Mouse (Mus musculus) liver, embryonic 13.5 days (tissue): ENCODE measurements around the gene Epas1. TPM values are rescaled to one million over a fixed set of nuclear protein-coding genes. Genes with fewer than 3 reads are reported as not detected.

Source experiments
- ATAC-seq: fragments of 200-750 bp; cut with Nextera tagmentation; 2 replicates; pipeline ENCODE4 v1.8.0; 2017; ENCODE audit warnings: low read depth, mild to moderate bottlenecking, moderate number of reproducible peaks, moderate library complexity
- DNase-seq: peaks from one replicate; pipeline ENCODE4 v3.0.0; 2022
- H3K27ac ChIP-seq: fragments of 300-500 bp; sonication (generic); 2 replicates; pipeline ENCODE4 v1.5.1; 2015; ENCODE audit warnings: moderate library complexity, mild to moderate bottlenecking, inconsistent platforms
- H3K27me3 ChIP-seq: fragments of 300-500 bp; sonication (generic); 2 replicates; pipeline ENCODE4 v1.6.1; 2015; ENCODE audit warnings: mild to moderate bottlenecking, inconsistent platforms
- H3K36me3 ChIP-seq: fragments of 300-500 bp; sonication (generic); 2 replicates; pipeline ENCODE4 v1.6.1; 2015; ENCODE audit warnings: mild to moderate bottlenecking, inconsistent platforms
- H3K4me1 ChIP-seq: fragments of 300-500 bp; sonication (generic); replicated peaks from 2 replicates; pipeline ENCODE4 v1.6.1; 2015; ENCODE audit warnings: inconsistent platforms
- H3K4me2 ChIP-seq: fragments of 300-500 bp; sonication (generic); 2 replicates; pipeline ENCODE4 v1.6.1; 2015; ENCODE audit warnings: inconsistent platforms, mild to moderate bottlenecking, moderate library complexity
- H3K4me3 ChIP-seq: fragments of 300-500 bp; sonication (generic); replicated peaks from 2 replicates; pipeline ENCODE4 v1.5.1; 2015; ENCODE audit warnings: mild to moderate bottlenecking, inconsistent platforms
- H3K9ac ChIP-seq: fragments of 300-500 bp; sonication (generic); 2 replicates; pipeline ENCODE4 v1.6.1; 2015; ENCODE audit warnings: mild to moderate bottlenecking, inconsistent platforms
- H3K9me3 ChIP-seq: fragments of 300-500 bp; sonication (generic); replicated peaks from 2 replicates; pipeline ENCODE4 v1.6.1; 2016; ENCODE audit warnings: inconsistent platforms
- WGBS: fragments of 180-500 bp; shearing (Covaris S2); methylation state at CpG from one replicate; pipeline ENCODE4 v1.1.7; 2015; ENCODE audit not compliant: insufficient replicate concordance; 5-methylcytosine and 5-hydroxymethylcytosine counted together
- polyA plus RNA-seq: library from polyadenylated mRNA; unstranded; fragments of >200 nt; fragmentation: Nextera tagmentation; extraction: Ambion mirVana; gene quantifications from 2 replicates; pipeline ENCODE4 v1.2.1, GENCODE M21; 2015

The Epas1 gene
- polyA plus RNA-seq, 1 experiment from 2014 or later, result 1.3 TPM

GRCm38 (mm10) chr17:86815016-86815865 lies 61.7 kb downstream of the Epas1 start:
- ATAC-seq, result no peak
- no peaks in the 10 kb centered on the region for H3K9me3 ChIP-seq
- H3K4me1 ChIP-seq, result peaks cover 9% of the 10 kb centered on the region
- H3K27ac ChIP-seq, result no peak overlapping the region
- no peak overlapping the region for H3K4me3 ChIP-seq
- no peaks in the 10 kb centered on the region for H3K36me3 ChIP-seq
- H3K27me3 ChIP-seq, result peaks cover 2% of the 10 kb centered on the region; the same call in 1 of the 2 replicates
- H3K4me2 ChIP-seq, result no peak overlapping the region
- no peak for DNase-seq
- WGBS, result 64% methylated on average over 24 of the region's 24 CpGs
- no peak overlapping the region for H3K9ac ChIP-seq

GRCm38 (mm10) chr17:86822017-86822737 lies 68.7 kb downstream of the Epas1 start:
- Histone ChIP-seq H3K9ac (no peak overlapping the region), H3K36me3 (no peaks in the 10 kb centered on the region), H3K4me2 (no peak overlapping the region), H3K27me3 (no peaks in the 10 kb centered on the region), H3K4me1 (no peaks in the 10 kb centered on the region), H3K9me3 (no peaks in the 10 kb centered on the region), H3K4me3 (no peak overlapping the region), H3K27ac (no peak overlapping the region)
- ATAC-seq (no peak), DNase-seq (no peak)
- WGBS, result 60% methylated on average over 8 of the region's 8 CpGs

- Histone ChIP-seq H3K9me3 (no peaks in the 10 kb centered on the region), H3K9ac (no peak overlapping the region), H3K27me3 (no peaks in the 10 kb centered on the region), H3K4me3 (no peak overlapping the region), H3K27ac (no peak overlapping the region), H3K36me3 (0 out of 2 replicates have a peak, but pooled peaks cover 9% of the 10 kb centered on the region), H3K4me1 (no peaks in the 10 kb centered on the region), H3K4me2 (no peak overlapping the region)
- ATAC-seq (no peak), DNase-seq (no peak)
- WGBS, result 46% methylated on average over 18 of the region's 18 CpGs
Observed at GRCm38 (mm10) chr17:86824502-86825162, 71.1 kb downstream of the Epas1 start.

- Histone ChIP-seq H3K36me3 (0 out of 2 replicates have a peak, but pooled peaks cover 9% of the 10 kb centered on the region), H3K4me3 (no peak overlapping the region), H3K9ac (no peak overlapping the region), H3K27me3 (no peaks in the 10 kb centered on the region), H3K27ac (no peak overlapping the region), H3K4me2 (no peak overlapping the region), H3K9me3 (no peaks in the 10 kb centered on the region), H3K4me1 (no peaks in the 10 kb centered on the region)
- WGBS, result 49% methylated on average over 9 of the region's 9 CpGs
- no peak for DNase-seq
- ATAC-seq, result no peak
Observed at GRCm38 (mm10) chr17:86825163-86825902, 71.8 kb downstream of the Epas1 start.

GRCm38 (mm10) chr17:86826376-86826775 lies 72.9 kb downstream of the Epas1 start:
- no peak overlapping the region for H3K27ac ChIP-seq
- H3K4me2 ChIP-seq, result no peak overlapping the region
- no peaks in the 10 kb centered on the region for H3K4me1 ChIP-seq
- WGBS, result 82% methylated on average over 17 of the region's 17 CpGs
- H3K36me3 ChIP-seq, result 0 out of 2 replicates have a peak, but pooled peaks cover 9% of the 10 kb centered on the region
- ATAC-seq (no peak), DNase-seq (no peak)
- H3K9me3 ChIP-seq, result no peaks in the 10 kb centered on the region
- no peak overlapping the region for H3K4me3 ChIP-seq
- no peak overlapping the region for H3K9ac ChIP-seq
- no peaks in the 10 kb centered on the region for H3K27me3 ChIP-seq

- Histone ChIP-seq H3K9me3 (no peaks in the 10 kb centered on the region), H3K27ac (no peak overlapping the region), H3K4me2 (no peak overlapping the region), H3K4me3 (no peak overlapping the region), H3K4me1 (no peaks in the 10 kb centered on the region), H3K36me3 (0 out of 2 replicates have a peak, but pooled peaks cover 9% of the 10 kb centered on the region), H3K9ac (no peak overlapping the region), H3K27me3 (no peaks in the 10 kb centered on the region)
- DNase-seq (no peak), ATAC-seq (no peak)
- WGBS, result 80% methylated on average over 19 of the region's 19 CpGs
Observed at GRCm38 (mm10) chr17:86827391-86828165, 74.1 kb downstream of the Epas1 start.

- no peak overlapping the region for H3K4me2 ChIP-seq
- DNase-seq, result no peak
- no peak overlapping the region for H3K9ac ChIP-seq
- 79% methylated on average over 11 of the region's 11 CpGs for WGBS
- no peaks in the 10 kb centered on the region for H3K27me3 ChIP-seq
- H3K4me1 ChIP-seq, result no peaks in the 10 kb centered on the region
- 0 out of 2 replicates have a peak, but pooled peaks cover 9% of the 10 kb centered on the region for H3K36me3 ChIP-seq
- H3K27ac ChIP-seq, result no peak overlapping the region
- ATAC-seq, result no peak
- H3K4me3 ChIP-seq, result no peak overlapping the region
- no peaks in the 10 kb centered on the region for H3K9me3 ChIP-seq
Observed at GRCm38 (mm10) chr17:86828500-86828899, 75.0 kb downstream of the Epas1 start.

- no peaks in the 10 kb centered on the region for H3K4me1 ChIP-seq
- H3K27me3 ChIP-seq, result no peaks in the 10 kb centered on the region
- H3K9me3 ChIP-seq, result no peaks in the 10 kb centered on the region
- ATAC-seq, result no peak
- H3K4me3 ChIP-seq, result no peak overlapping the region
- WGBS, result 71% methylated on average over 13 of the region's 13 CpGs
- no peak overlapping the region for H3K27ac ChIP-seq
- H3K9ac ChIP-seq, result no peak overlapping the region
- 0 out of 2 replicates have a peak, but pooled peaks cover 9% of the 10 kb centered on the region for H3K36me3 ChIP-seq
- DNase-seq, result no peak
- no peak overlapping the region for H3K4me2 ChIP-seq
Observed at GRCm38 (mm10) chr17:86829383-86830175, 76.1 kb downstream of the Epas1 start.

GRCm38 (mm10) chr17:86830893-86831292 lies 77.4 kb downstream of the Epas1 start:
- no peaks in the 10 kb centered on the region for H3K4me1 ChIP-seq

More at GRCm38 (mm10) chr17:86830893-86831292, 77.4 kb downstream of the Epas1 start:
- Histone ChIP-seq H3K4me3 (no peak overlapping the region), H3K27me3 (no peaks in the 10 kb centered on the region), H3K36me3 (0 out of 2 replicates have a peak, but pooled peaks cover 9% of the 10 kb centered on the region), H3K27ac (no peak overlapping the region), H3K9me3 (no peaks in the 10 kb centered on the region), H3K4me2 (no peak overlapping the region), H3K9ac (no peak overlapping the region)
- ATAC-seq (no peak), DNase-seq (no peak)
- 76% methylated on average over 12 of the region's 12 CpGs for WGBS
